Mouse (Mus musculus): ENCODE results near the gene Pacsin2. TPM values are rescaled to one million over a fixed set of nuclear protein-coding genes. Genes with fewer than 3 reads are reported as not detected.

Pacsin2 gene
- total RNA-seq, 4 experiments from 2014 or later, result 45.3 to 58.5 (median 48.2) TPM

DNA sequence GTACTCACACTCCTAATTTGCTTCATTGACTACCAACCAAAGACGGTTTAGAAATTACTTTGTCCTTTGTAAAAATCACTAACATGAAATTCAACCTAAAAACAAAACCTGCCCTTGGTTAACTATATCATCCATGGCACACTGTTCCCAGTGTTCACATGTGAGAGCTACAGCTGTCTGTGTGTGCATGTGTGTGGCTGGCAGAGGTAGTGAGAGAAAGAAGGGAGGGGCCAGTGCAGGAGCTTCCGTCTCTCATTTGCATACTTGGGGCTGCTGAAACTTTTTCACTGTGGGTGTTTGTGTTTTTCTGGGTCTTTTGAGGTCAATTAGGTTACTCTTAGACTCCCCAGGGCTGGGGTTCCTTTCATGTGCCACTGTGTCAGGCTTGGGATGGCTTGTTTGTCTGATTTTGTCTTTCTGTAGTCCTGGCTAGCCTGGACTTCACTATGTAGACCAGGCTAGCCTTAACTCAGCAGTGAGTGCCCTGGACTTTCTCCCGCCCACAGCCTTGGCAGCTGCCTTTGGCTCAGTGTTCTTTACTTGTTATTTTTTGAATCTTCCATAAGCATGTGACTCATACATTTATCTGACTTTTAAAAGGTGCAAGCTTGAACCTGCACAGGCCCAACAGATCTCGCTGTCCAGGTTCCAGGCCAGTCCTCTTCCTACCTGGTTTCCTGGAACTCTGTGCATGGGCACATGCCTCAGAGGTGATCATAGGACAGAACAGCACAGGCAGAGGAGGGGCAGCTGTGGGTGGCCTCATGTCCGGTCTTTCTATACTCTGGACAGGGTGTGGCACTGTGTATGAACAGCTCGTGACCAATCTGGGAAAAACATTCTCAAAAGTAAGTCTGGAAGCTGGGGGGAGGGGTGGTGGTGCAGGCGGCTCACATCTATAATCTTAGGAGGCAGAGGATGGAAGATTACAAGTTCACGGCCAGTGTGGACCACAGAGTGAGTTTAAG is 126.2 kb downstream of the Pacsin2 start:
- no peak for DNase-seq (ENCODE audit: low spot score in 2 of 2)

GRCm38 (mm10) chr15:83332373-83332772 is 132.0 kb downstream of the Pacsin2 start:
- no peak for DNase-seq (ENCODE audit: low spot score in 2 of 2)

GRCm38 (mm10) chr15:83328952-83329351 is 135.5 kb downstream of the Pacsin2 start:
- no peak for DNase-seq (ENCODE audit: low spot score in 2 of 2)

Other genes starting within 250 kb of the Pacsin2 start
- 1 to 10 TPM; 1.0 to 2.3 (median 2.0) TPM for gene A4galt, start 212.8 kb downstream of the Pacsin2 start, total RNA-seq (2022)
- 1 to 10 TPM; 4.4 to 5.2 (median 4.8) TPM for gene Arfgap3, start 114.4 kb downstream of the Pacsin2 start, total RNA-seq (2022)
- 1 to 10 TPM; 2.7 to 4.2 (median 3.5) TPM for gene Ttll1, start 46.3 kb upstream of the Pacsin2 start, total RNA-seq (2022)
- 1 to 10 TPM; 1.1 to 2.5 (median 2.1) TPM for gene Bik, start 62.3 kb upstream of the Pacsin2 start, total RNA-seq (2022)
- gene Tspo, start 99.0 kb upstream of the Pacsin2 start, total RNA-seq (2022), result 10 to 100 TPM; 25.3 to 34.8 (median 30.5) TPM
- 10 to 100 TPM; 21.9 to 25.0 (median 23.2) TPM for gene Mcat, start 99.2 kb upstream of the Pacsin2 start, total RNA-seq (2022)
- 1 to 10 TPM; 3.4 to 5.0 (median 4.2) TPM for gene Ttll12, start 130.6 kb upstream of the Pacsin2 start, total RNA-seq (2022)

All from gastrocnemius, adult 8-10 months (tissue).